Mouse (Mus musculus) spleen, adult 2 months (tissue): ENCODE results near the gene Pam. TPM values are rescaled to one million over a fixed set of nuclear protein-coding genes. Genes with fewer than 3 reads are reported as not detected.

Experiments used
- DNase-seq, 2 experiments: peaks; one replicate each; pipeline versions ENCODE4 v3.0.0 to v3.0.0-alpha.2; 2012 to 2021; ENCODE audit warnings: low spot score in 2 of 2, low read depth in 1 of 2
- H3K27ac ChIP-seq: fragments of 200-500 bp; 2 replicates; pipeline ENCODE4 v1.5.1; 2012; ENCODE audit warnings: low read length, inconsistent platforms; ENCODE audit not compliant: insufficient read depth
- H3K27me3 ChIP-seq: fragments of 200-500 bp; 2 replicates; pipeline ENCODE4 v1.6.1; 2012; ENCODE audit warnings: mild to moderate bottlenecking, moderate library complexity, low read length, inconsistent platforms; ENCODE audit not compliant: control insufficient read depth, insufficient read depth
- H3K36me3 ChIP-seq: fragments of 200-500 bp; 2 replicates; pipeline ENCODE4 v1.6.1; 2012; ENCODE audit warnings: mild to moderate bottlenecking, low read length, inconsistent platforms; ENCODE audit not compliant: control insufficient read depth, insufficient read depth
- H3K4me1 ChIP-seq: fragments of 200-500 bp; 2 replicates; pipeline ENCODE4 v1.6.1; 2011; ENCODE audit warnings: inconsistent platforms; ENCODE audit not compliant: control insufficient read depth, insufficient read depth, insufficient read length
- H3K4me3 ChIP-seq: fragments of 200-500 bp; 2 replicates; pipeline ENCODE4 v1.5.1; 2011; ENCODE audit warnings: mild to moderate bottlenecking, inconsistent platforms; ENCODE audit not compliant: insufficient read depth, insufficient read length; ENCODE audit errors: extremely low read depth
- CTCF ChIP-seq: fragments of 200-500 bp; IDR thresholded peaks from 2 replicates; pipeline ENCODE4 v1.5.1; 2011; ENCODE audit warnings: mild to moderate bottlenecking, inconsistent platforms; ENCODE audit not compliant: insufficient read depth, insufficient read length, insufficient replicate concordance; ENCODE audit errors: extremely low read depth
- POLR2A ChIP-seq: fragments of 200-500 bp; IDR thresholded peaks from 2 replicates; pipeline ENCODE4 v1.6.1; 2011; ENCODE audit warnings: low read depth, low read length, inconsistent platforms
- WGBS: fragments of 180-500 bp; shearing (Covaris S2); methylation state at CpG from one replicate; pipeline ENCODE4 v1.1.7; 2018; 5-methylcytosine and 5-hydroxymethylcytosine counted together
- polyA plus RNA-seq: library from polyadenylated mRNA; depleted of rRNA; stranded (reverse); fragments of >200 nt; gene quantifications from 2 replicates; pipeline ENCODE4 v1.2.3, GENCODE M21; 2012; rRNA removed

Gene Pam
- 22.8 and 55.4 TPM in 2 replicates for polyA plus RNA-seq

DNA sequence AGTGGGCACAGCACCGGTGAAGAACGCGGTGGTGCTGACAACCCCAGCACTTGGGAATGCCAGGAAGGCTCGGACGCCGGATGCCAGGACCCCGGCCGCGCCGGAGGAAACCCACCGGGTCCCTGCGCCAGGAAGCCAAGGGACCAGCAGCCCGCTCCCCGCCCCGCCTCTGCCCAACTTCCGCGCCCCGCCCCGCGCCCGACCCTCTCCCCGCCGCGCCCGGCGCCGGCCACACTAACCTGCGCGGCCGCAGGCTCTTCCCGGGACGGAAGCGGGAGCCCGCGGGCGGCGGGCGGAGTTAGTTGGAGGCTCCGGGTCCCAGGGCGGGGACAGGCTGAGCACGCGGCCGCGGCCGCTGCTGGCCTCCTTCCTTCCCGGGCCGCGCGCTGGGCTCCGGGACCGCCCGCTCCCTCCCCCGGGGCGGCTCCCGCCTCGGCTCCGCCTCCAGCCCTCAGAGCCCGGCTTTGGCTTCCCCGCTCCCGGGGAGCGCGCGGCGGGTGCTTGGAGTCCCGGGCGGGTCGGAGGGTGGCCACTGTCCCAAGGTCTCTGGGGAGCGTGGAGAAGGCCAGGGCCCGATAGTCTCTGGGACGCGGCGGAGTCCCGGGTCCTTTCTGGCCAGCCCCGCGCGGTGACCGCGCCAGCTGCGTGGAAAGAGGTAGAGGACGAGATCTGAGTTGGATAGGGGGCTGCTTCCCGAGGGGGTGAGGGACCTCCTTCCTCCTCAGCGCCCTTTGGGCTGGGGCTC is at the start of gene Pam:
Pam (minus strand) TSS at position 401 of the 745 bp plus-strand sequence.
- WGBS: under 1% methylated on average over 66 of the region's 82 CpGs
- peak within 1 kb of the TSS; percentile 63 for H3K4me3 ChIP-seq

DNA sequence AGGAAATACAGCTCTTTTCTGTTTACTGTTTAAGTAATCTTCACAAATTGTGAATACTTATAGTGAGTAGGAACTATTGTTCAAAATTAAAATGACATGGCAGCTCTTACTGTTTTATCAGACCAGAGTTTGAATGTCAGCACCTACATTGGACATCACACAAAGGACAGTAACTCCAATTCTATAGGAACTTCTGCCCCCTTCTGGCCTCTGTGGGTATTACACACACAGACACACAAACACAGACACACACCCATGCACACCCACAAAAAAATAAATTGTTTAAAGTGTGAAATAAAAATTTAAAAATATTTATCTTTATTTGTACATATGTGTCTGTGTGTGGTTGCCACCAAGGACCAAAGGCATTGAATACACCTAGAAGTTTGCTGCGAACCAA is 49.4 kb upstream of the Pam start:
- Histone ChIP-seq H3K27me3 (no peaks in the 10 kb centered on the region), H3K4me3 (no peak overlapping the region), H3K36me3 (no peaks in the 10 kb centered on the region), H3K27ac (no peak overlapping the region), H3K4me1 (no peaks in the 10 kb centered on the region)
- 91% methylated on average over 1 of the region's 1 CpGs for WGBS
- DNase-seq: no peak
- TF ChIP-seq CTCF (no peak), POLR2A (no peak)

More for the DNA sequence above, at the start of gene Pam:
- TF ChIP-seq POLR2A (no peak), CTCF (no peak)
- Histone ChIP-seq H3K27me3 (peaks cover 2% of the 10 kb centered on the region; the same call in 1 of the 2 replicates), H3K27ac (peak within 1 kb of the TSS; percentile 57), H3K4me1 (peaks cover 3% of the 10 kb centered on the region; the same call in 1 of the 2 replicates), H3K36me3 (no peaks in the 10 kb centered on the region)
- peak in 1 of 2 experiments; percentile 34 for DNase-seq

- H3K4me1 ChIP-seq: no peaks in the 10 kb centered on the region; the same call in 1 of the 2 replicates
- no peak for TF ChIP-seq POLR2A
- TF ChIP-seq CTCF: no peak
- peak overlapping the region; percentile 65; the same call in 1 of the 2 replicates for H3K27ac ChIP-seq
- WGBS: 8% methylated on average over 4 of the region's 4 CpGs
- no peak for DNase-seq
- H3K4me3 ChIP-seq: peak overlapping the region; percentile 13
- H3K27me3 ChIP-seq: no peaks in the 10 kb centered on the region
- H3K36me3 ChIP-seq: no peaks in the 10 kb centered on the region
These were observed 35.8 kb upstream of the Pam start for GRCm38 (mm10) chr1:98131244-98131643.

DNA sequence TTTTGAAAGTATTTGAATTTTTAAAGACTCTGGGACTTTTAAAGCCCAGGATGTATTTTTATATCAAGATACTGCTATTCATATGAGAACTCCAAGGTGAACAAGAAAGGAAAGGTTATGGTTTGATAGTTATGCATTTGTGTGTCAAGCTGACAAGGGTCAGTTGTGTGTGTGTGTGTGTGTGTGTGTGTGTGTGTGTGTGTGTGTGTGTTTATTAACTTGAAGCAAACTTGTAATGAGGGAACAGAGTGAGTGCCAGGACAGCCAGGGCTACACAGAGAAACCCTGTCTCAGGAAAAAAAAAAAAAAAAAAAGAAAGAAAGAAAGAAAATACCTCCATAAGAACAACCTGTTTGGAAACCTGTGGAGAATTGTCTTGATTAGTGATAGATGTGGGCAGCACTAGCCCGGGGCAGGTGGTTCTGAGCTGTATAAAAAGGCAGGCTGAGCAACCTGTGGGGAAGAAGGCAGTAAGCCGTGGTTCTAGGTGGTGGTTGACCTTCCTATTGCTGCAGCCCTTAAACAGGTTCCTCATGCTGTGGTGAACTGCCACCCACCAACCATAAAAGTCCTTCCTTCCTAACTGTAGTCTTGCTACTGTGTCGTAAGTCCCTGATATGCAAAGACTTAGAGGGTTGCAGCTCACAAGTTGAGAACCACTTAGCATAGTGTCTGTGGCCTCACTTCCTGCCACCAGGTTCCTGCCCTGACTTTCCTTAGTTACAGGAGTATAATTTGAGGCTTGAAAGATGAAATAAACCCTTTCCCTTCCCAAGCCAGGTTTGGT is 34.3 kb upstream of the Pam start:
- no peak for DNase-seq
- H3K27me3 ChIP-seq: no peaks in the 10 kb centered on the region
- H3K4me3 ChIP-seq: no peak overlapping the region
- no peaks in the 10 kb centered on the region for H3K36me3 ChIP-seq
- no peak overlapping the region for H3K27ac ChIP-seq
- no peaks in the 10 kb centered on the region; the same call in 1 of the 2 replicates for H3K4me1 ChIP-seq
- 7% methylated on average over 3 of the region's 3 CpGs for WGBS
- no peak for TF ChIP-seq CTCF
- TF ChIP-seq POLR2A: no peak

GRCm38 (mm10) chr1:98129111-98129510 is 33.7 kb upstream of the Pam start:
- 79% methylated on average over 1 of the region's 1 CpGs for WGBS
- no peak for DNase-seq
- H3K36me3 ChIP-seq: no peaks in the 10 kb centered on the region
- H3K4me1 ChIP-seq: no peaks in the 10 kb centered on the region; the same call in 1 of the 2 replicates
- H3K4me3 ChIP-seq: no peak overlapping the region
- H3K27ac ChIP-seq: no peak overlapping the region
- TF ChIP-seq CTCF (no peak), POLR2A (no peak)
- no peaks in the 10 kb centered on the region for H3K27me3 ChIP-seq

- TF ChIP-seq CTCF (no peak), POLR2A (no peak)
- no peak for DNase-seq
- no peak overlapping the region for H3K4me3 ChIP-seq
- H3K27ac ChIP-seq: no peak overlapping the region
- no peaks in the 10 kb centered on the region; the same call in 1 of the 2 replicates for H3K4me1 ChIP-seq
- no peaks in the 10 kb centered on the region for H3K36me3 ChIP-seq
- H3K27me3 ChIP-seq: no peaks in the 10 kb centered on the region
These were observed 33.1 kb upstream of the Pam start for GRCm38 (mm10) chr1:98128338-98129096.
